Mouse (Mus musculus): ENCODE data around the gene Serping1. TPM values are rescaled to one million over a fixed set of nuclear protein-coding genes. Genes with fewer than 3 reads are reported as not detected.

Gene Serping1
- total and polyA plus RNA-seq, 3 experiments = not detected

DNA sequence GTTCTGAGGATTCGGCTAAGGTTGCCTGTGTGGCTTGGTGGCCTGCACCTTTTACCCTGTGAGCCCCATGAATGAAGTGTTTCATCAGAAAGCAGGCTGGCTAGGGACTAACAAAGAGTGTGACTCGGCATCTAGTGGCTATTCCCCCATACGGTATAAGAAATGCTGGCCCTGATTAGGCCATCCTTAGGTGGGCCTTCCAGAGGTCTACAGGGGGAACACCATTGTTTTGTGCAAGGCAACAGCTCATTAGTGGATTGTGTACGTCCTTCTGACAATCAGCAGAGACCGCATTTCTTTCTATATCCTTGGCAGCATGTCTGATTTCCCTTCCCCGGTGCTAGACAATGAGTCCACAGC lies 35.3 kb upstream of the Serping1 start:
- H3K9ac ChIP-seq (ENCODE audit: insufficient read depth, low read depth) = no peak overlapping the region
- H3K27ac ChIP-seq (ENCODE audit: insufficient read depth, low read depth) = no peak overlapping the region
- in situ Hi-C loops (cut with MboI; ENCODE audit: low pct_ligation_motif_present, low pct_unique_long_range_greater_than_20kb, low sequenced_read_pairs) (no loop called here), dilution Hi-C loops (cut with MboI; ENCODE audit: extremely low pct_ligation_motif_present, extremely low pct_unique_long_range_greater_than_20kb, low sequenced_read_pairs) (no loop called here)
- TF ChIP-seq RCOR1 (conservative IDR thresholded peaks at IDR 0.05; ENCODE audit: low read depth, low read length) = no peak
- no peak for TF ChIP-seq ETS1 (conservative IDR thresholded peaks at IDR 0.05; ENCODE audit: low read depth, low read length)
- TF ChIP-seq USF2 (conservative IDR thresholded peaks at IDR 0.05; ENCODE audit: low read depth, low read length) = no peak
- TF ChIP-seq CHD1 (IDR thresholded peaks at IDR 0.05; ENCODE audit: low read depth, low read length) = no peak
- TF ChIP-seq ZMIZ1 (IDR thresholded peaks at IDR 0.05; ENCODE audit: low read depth, low read length) = no peak
- no peak for TF ChIP-seq GABPA (IDR thresholded peaks at IDR 0.05; ENCODE audit: insufficient replicate concordance, low read depth, low read length)
- no peak for TF ChIP-seq MAFK (IDR thresholded peaks at IDR 0.05; ENCODE audit: insufficient replicate concordance, low read length)
- no peak for TF ChIP-seq POLR2AphosphoS2 (IDR thresholded peaks at IDR 0.05; ENCODE audit: low read depth, low read length)
- no peak for TF ChIP-seq JUND (conservative IDR thresholded peaks at IDR 0.05; ENCODE audit: low read depth, low read length)
- TF ChIP-seq JUN (IDR thresholded peaks at IDR 0.05; ENCODE audit: insufficient read depth, low read depth, low read length) = no peak
- TF ChIP-seq MAZ (IDR thresholded peaks at IDR 0.05; ENCODE audit: low read depth, low read length) = no peak
- TF ChIP-seq PAX5 (IDR thresholded peaks at IDR 0.05; ENCODE audit: low read length) = no peak
- no peak for TF ChIP-seq NRF1 (IDR thresholded peaks at IDR 0.05; ENCODE audit: low read depth, low read length)
- no peak for TF ChIP-seq ZKSCAN1 (IDR thresholded peaks at IDR 0.05; ENCODE audit: borderline replicate concordance, low read depth, low read length)
- no peak for TF ChIP-seq SMC3 (IDR thresholded peaks at IDR 0.05; ENCODE audit: low read depth, low read length)
- TF ChIP-seq TCF12 (IDR thresholded peaks at IDR 0.05; ENCODE audit: low read depth, low read length) = no peak
- no peak for TF ChIP-seq RAD21 (IDR thresholded peaks at IDR 0.05; ENCODE audit: low read depth, low read length)
- TF ChIP-seq NELFE (IDR thresholded peaks at IDR 0.05; ENCODE audit: low read depth, low read length) = no peak
- no peaks in the 10 kb centered on the region for H3K79me2 ChIP-seq (replicated peaks; ENCODE audit: control insufficient read depth, extremely low read depth, insufficient read depth, poor library complexity, severe bottlenecking)
- no peak for DNase-seq (ENCODE audit: extremely low read depth)
- H3K9me3 ChIP-seq (replicated peaks; ENCODE audit: low read length) = no peaks in the 10 kb centered on the region
- H3K4me1 ChIP-seq (ENCODE audit: control insufficient read depth in 1 of 2, insufficient read depth in 2 of 2) = no peaks in the 10 kb centered on the region
- peaks cover 0 to 2% of the 10 kb centered on the region in 2 experiments for H3K36me3 ChIP-seq (replicated peaks in 1 of 2; ENCODE audit: control insufficient read depth in 1 of 2, insufficient read depth in 1 of 2, low read length in 1 of 2)
- no peaks in the 10 kb centered on the region for H3K27me3 ChIP-seq (replicated peaks)
- H3K4me3 ChIP-seq (replicated peaks in 1 of 3; ENCODE audit: low read depth in 2 of 3, low read length in 2 of 3, poor library complexity in 1 of 3) = no peak overlapping the region
- H3K4me2 ChIP-seq (ENCODE audit: insufficient read depth, low read depth, poor library complexity, severe bottlenecking) = no peak overlapping the region

DNA sequence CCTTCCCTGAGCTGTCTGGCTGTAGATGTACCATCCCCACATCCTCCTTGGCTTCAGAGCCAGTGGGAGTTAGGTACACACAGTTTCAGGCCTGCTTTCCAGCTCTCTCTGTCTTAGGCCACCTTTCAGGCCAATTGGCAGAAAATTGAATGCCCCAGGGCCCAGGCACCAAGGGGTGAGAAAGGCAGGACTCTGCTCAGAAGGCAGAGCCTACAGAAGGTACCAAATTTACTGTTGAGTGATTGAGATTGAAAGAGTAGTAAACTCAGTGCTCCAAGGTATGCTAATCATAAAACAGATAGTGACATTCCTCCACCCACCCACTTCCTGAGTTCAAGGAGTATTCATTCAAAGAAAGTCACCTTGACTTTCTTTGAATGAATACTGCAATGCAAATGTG lies 34.1 kb upstream of the Serping1 start:
- TF ChIP-seq USF2 (conservative IDR thresholded peaks at IDR 0.05; ENCODE audit: low read depth, low read length) = no peak
- TF ChIP-seq IRF4 (IDR thresholded peaks at IDR 0.05; ENCODE audit: low read depth, low read length) = no peak
- no peak for TF ChIP-seq NRF1 (IDR thresholded peaks at IDR 0.05; ENCODE audit: low read depth, low read length)
- no peak for TF ChIP-seq KAT2A (IDR thresholded peaks at IDR 0.05; ENCODE audit: insufficient replicate concordance, low read length)
- no peak for TF ChIP-seq RAD21 (IDR thresholded peaks at IDR 0.05; ENCODE audit: low read depth, low read length)
- TF ChIP-seq MAX (IDR thresholded peaks at IDR 0.05; ENCODE audit: low read length) = no peak
- no peak for TF ChIP-seq ZKSCAN1 (IDR thresholded peaks at IDR 0.05; ENCODE audit: borderline replicate concordance, low read depth, low read length)
- in situ Hi-C loops (cut with MboI; ENCODE audit: low pct_ligation_motif_present, low pct_unique_long_range_greater_than_20kb, low sequenced_read_pairs) = no loop called here
- Histone ChIP-seq H3K27me3 (replicated peaks) (no peaks in the 10 kb centered on the region), H3K4me3 (replicated peaks in 1 of 3; ENCODE audit: low read depth in 2 of 3, low read length in 2 of 3, poor library complexity in 1 of 3) (no peak overlapping the region), H3K36me3 (replicated peaks in 1 of 2; ENCODE audit: control insufficient read depth in 1 of 2, insufficient read depth in 1 of 2, low read length in 1 of 2) (peaks cover 0 to 5% of the 10 kb centered on the region in 2 experiments), H3K4me2 (ENCODE audit: insufficient read depth, low read depth, poor library complexity, severe bottlenecking) (no peak overlapping the region), H3K4me1 (ENCODE audit: control insufficient read depth in 1 of 2, insufficient read depth in 2 of 2) (no peaks in the 10 kb centered on the region), H3K79me2 (replicated peaks; ENCODE audit: control insufficient read depth, extremely low read depth, insufficient read depth, poor library complexity, severe bottlenecking) (no peaks in the 10 kb centered on the region), H3K9ac (ENCODE audit: insufficient read depth, low read depth) (no peak overlapping the region), H3K27ac (ENCODE audit: insufficient read depth, low read depth) (no peak overlapping the region), H3K9me3 (replicated peaks; ENCODE audit: low read length) (no peaks in the 10 kb centered on the region)
- DNase-seq (ENCODE audit: extremely low read depth) = no peak
- dilution Hi-C loops (cut with MboI; ENCODE audit: extremely low pct_ligation_motif_present, extremely low pct_unique_long_range_greater_than_20kb, low sequenced_read_pairs) = no loop called here

Data from CH12.LX (cell line).